Mouse (Mus musculus): ENCODE results near the gene Crhr1. TPM values are rescaled to one million over a fixed set of nuclear protein-coding genes. Genes with fewer than 3 reads are reported as not detected.
"Not testable (repeated sequence)": the region's sequence is repeated elsewhere in the genome, so short reads cannot be mapped to it uniquely, and the experiment has no call there.

The Crhr1 gene
- polyA plus RNA-seq, 1 experiment from 2014 or later: not detected

DNA sequence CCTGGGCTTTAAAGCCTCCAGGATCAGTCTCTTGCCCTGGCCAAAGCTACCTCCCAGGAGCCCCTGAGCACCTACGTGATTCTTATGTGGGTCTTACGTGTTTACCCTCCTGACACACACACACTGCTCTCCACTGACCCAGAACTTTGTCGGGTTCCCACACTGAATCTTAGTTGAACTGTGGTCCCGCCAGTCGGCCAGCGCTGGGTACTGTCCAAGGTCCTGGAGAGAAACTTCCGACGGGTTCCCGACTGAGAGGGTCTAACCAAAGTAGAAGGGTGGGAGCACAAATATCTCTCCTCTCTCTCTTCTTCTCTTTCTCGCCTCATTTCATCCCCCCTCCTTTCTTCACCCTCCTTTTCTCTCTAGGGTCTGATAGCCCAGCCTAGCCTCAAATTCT lies 65.2 kb downstream of the Crhr1 start:
- WGBS: 2% methylated on average over 10 of the region's 10 CpGs
- peaks cover 23% of the 10 kb centered on the region for H3K27me3 ChIP-seq
- H3K27ac ChIP-seq: no peak overlapping the region
- no peaks in the 10 kb centered on the region for H3K4me1 ChIP-seq (replicated peaks)
- no peak overlapping the region for H3K4me2 ChIP-seq
- H3K9me3 ChIP-seq (replicated peaks): 0 out of 2 replicates have a peak, but pooled peaks cover 9% of the 10 kb centered on the region
- no peaks in the 10 kb centered on the region for H3K36me3 ChIP-seq
- H3K4me3 ChIP-seq: no peak overlapping the region
- no peak overlapping the region for H3K9ac ChIP-seq
- ATAC-seq (replicated peaks; ENCODE audit: insufficient number of reproducible peaks, insufficient read depth, low FRiP score, low read depth): no peak

- 0 out of 2 replicates have a peak, but pooled peaks cover 9% of the 10 kb centered on the region for H3K9me3 ChIP-seq (replicated peaks)
- no peak for ATAC-seq (replicated peaks; ENCODE audit: insufficient number of reproducible peaks, insufficient read depth, low FRiP score, low read depth)
- H3K36me3 ChIP-seq: no peaks in the 10 kb centered on the region
- 61% methylated on average over 3 of the region's 3 CpGs for WGBS
- H3K4me3 ChIP-seq: no peak overlapping the region
- no peak overlapping the region for H3K9ac ChIP-seq
- no peak overlapping the region for H3K4me2 ChIP-seq
- no peaks in the 10 kb centered on the region for H3K4me1 ChIP-seq (replicated peaks)
- H3K27me3 ChIP-seq: peaks cover 2% of the 10 kb centered on the region
- H3K27ac ChIP-seq: no peak overlapping the region
Measured at GRCm38 (mm10) chr11:104203271-104203670, 70.6 kb downstream of the Crhr1 start.

- no peak for ATAC-seq (replicated peaks; ENCODE audit: insufficient number of reproducible peaks, insufficient read depth, low FRiP score, low read depth)
- Histone ChIP-seq H3K4me3 (no peak overlapping the region), H3K4me1 (replicated peaks) (no peaks in the 10 kb centered on the region), H3K27me3 (no peaks in the 10 kb centered on the region), H3K4me2 (no peak overlapping the region), H3K9ac (no peak overlapping the region), H3K27ac (no peak overlapping the region), H3K36me3 (no peaks in the 10 kb centered on the region), H3K9me3 (replicated peaks) (0 out of 2 replicates have a peak, but pooled peaks cover 9% of the 10 kb centered on the region)
- WGBS: 65% methylated on average over 4 of the region's 4 CpGs
Measured at GRCm38 (mm10) chr11:104206573-104206972, 73.9 kb downstream of the Crhr1 start.

DNA sequence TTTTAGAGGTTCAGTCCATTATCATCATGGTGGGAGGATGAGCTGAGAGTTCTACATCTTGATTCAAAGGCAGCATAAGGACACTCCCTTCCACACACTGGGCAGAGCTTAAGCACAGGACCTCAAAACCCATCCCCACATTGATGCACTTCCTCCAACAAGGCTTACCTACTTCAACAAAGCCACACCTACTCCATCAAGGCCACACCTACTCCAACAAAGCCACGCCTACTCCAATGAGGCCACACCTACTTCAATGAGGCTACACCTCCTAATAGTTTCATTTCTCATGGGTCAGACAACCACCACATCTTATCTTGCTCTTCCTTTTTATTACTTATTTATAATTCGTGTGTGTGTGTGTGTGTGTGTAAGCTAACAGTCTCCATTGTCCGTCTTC lies 76.4 kb downstream of the Crhr1 start:
- no peaks in the 10 kb centered on the region for H3K36me3 ChIP-seq
- H3K9me3 ChIP-seq (replicated peaks): no peaks in the 10 kb centered on the region
- H3K4me1 ChIP-seq (replicated peaks): no peaks in the 10 kb centered on the region
- WGBS: 63% methylated on average over 3 of the region's 3 CpGs
- no peak overlapping the region for H3K27ac ChIP-seq
- H3K4me3 ChIP-seq: no peak overlapping the region
- H3K27me3 ChIP-seq: no peaks in the 10 kb centered on the region
- ATAC-seq (replicated peaks; ENCODE audit: insufficient number of reproducible peaks, insufficient read depth, low FRiP score, low read depth): no peak
- H3K4me2 ChIP-seq: no peak overlapping the region
- no peak overlapping the region for H3K9ac ChIP-seq

GRCm38 (mm10) chr11:104211251-104211650 lies 78.6 kb downstream of the Crhr1 start:
- no peak for ATAC-seq (replicated peaks; ENCODE audit: insufficient number of reproducible peaks, insufficient read depth, low FRiP score, low read depth)

DNA sequence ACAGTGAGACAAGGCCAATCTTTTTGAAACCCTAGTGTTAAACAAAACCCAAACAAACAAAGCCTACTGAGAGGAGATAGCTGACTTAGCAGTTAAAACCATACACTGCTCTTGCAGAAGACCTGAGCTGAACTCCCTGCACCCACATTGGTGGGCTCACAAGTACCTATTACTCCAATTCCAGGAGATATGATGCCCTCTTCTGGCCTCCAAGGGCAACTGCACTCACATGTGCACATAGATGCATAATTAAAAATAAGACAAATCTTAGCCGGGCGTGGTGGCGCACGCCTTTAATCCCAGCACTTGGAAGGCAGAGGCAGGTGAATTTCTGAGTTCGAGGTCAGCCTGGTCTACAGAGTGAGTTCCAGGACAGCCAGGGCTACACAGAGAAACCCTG lies 81.5 kb downstream of the Crhr1 start:
- H3K27me3 ChIP-seq; H3K4me3 ChIP-seq; H3K27ac ChIP-seq; H3K4me2 ChIP-seq; H3K9ac ChIP-seq; H3K9me3 ChIP-seq (replicated peaks); H3K4me1 ChIP-seq (replicated peaks); H3K36me3 ChIP-seq; ATAC-seq (replicated peaks; ENCODE audit: insufficient number of reproducible peaks, insufficient read depth, low FRiP score, low read depth): not testable (repeated sequence)
- WGBS: 93% methylated on average over 5 of the region's 5 CpGs

More at GRCm38 (mm10) chr11:104211251-104211650, 78.6 kb downstream of the Crhr1 start:
- no peaks in the 10 kb centered on the region for H3K36me3 ChIP-seq
- H3K4me1 ChIP-seq (replicated peaks): no peaks in the 10 kb centered on the region
- no peak overlapping the region for H3K4me2 ChIP-seq
- H3K9me3 ChIP-seq (replicated peaks): no peaks in the 10 kb centered on the region
- H3K27ac ChIP-seq: no peak overlapping the region
- 79% methylated on average over 6 of the region's 6 CpGs for WGBS
- no peak overlapping the region for H3K4me3 ChIP-seq
- no peak overlapping the region for H3K9ac ChIP-seq
- no peaks in the 10 kb centered on the region for H3K27me3 ChIP-seq

- ATAC-seq (replicated peaks; ENCODE audit: insufficient number of reproducible peaks, insufficient read depth, low FRiP score, low read depth): no peak
- Histone ChIP-seq H3K4me2 (no peak overlapping the region), H3K4me1 (replicated peaks) (no peaks in the 10 kb centered on the region), H3K9ac (no peak overlapping the region), H3K36me3 (no peaks in the 10 kb centered on the region), H3K4me3 (no peak overlapping the region), H3K9me3 (replicated peaks) (no peaks in the 10 kb centered on the region), H3K27ac (no peak overlapping the region), H3K27me3 (no peaks in the 10 kb centered on the region)
- WGBS: 70% methylated on average over 3 of the region's 3 CpGs
Measured at GRCm38 (mm10) chr11:104218075-104218474, 85.4 kb downstream of the Crhr1 start.

- H3K27me3 ChIP-seq: no peaks in the 10 kb centered on the region
- no peaks in the 10 kb centered on the region for H3K36me3 ChIP-seq
- 74% methylated on average over 4 of the region's 4 CpGs for WGBS
- H3K27ac ChIP-seq: no peak overlapping the region
- no peaks in the 10 kb centered on the region for H3K4me1 ChIP-seq (replicated peaks)
- H3K9me3 ChIP-seq (replicated peaks): no peaks in the 10 kb centered on the region
- no peak overlapping the region for H3K4me2 ChIP-seq
- H3K9ac ChIP-seq: no peak overlapping the region
- H3K4me3 ChIP-seq: no peak overlapping the region
- ATAC-seq (replicated peaks; ENCODE audit: insufficient number of reproducible peaks, insufficient read depth, low FRiP score, low read depth): no peak
Measured at GRCm38 (mm10) chr11:104220291-104220690, 87.6 kb downstream of the Crhr1 start.

- Histone ChIP-seq H3K4me3 (no peak overlapping the region), H3K36me3 (no peaks in the 10 kb centered on the region), H3K4me1 (replicated peaks) (no peaks in the 10 kb centered on the region), H3K9ac (no peak overlapping the region), H3K27ac (no peak overlapping the region), H3K9me3 (replicated peaks) (no peaks in the 10 kb centered on the region), H3K27me3 (no peaks in the 10 kb centered on the region), H3K4me2 (no peak overlapping the region)
- no peak for ATAC-seq (replicated peaks; ENCODE audit: insufficient number of reproducible peaks, insufficient read depth, low FRiP score, low read depth)
- WGBS: 69% methylated on average over 5 of the region's 5 CpGs
Measured at GRCm38 (mm10) chr11:104221751-104222150, 89.1 kb downstream of the Crhr1 start.

DNA sequence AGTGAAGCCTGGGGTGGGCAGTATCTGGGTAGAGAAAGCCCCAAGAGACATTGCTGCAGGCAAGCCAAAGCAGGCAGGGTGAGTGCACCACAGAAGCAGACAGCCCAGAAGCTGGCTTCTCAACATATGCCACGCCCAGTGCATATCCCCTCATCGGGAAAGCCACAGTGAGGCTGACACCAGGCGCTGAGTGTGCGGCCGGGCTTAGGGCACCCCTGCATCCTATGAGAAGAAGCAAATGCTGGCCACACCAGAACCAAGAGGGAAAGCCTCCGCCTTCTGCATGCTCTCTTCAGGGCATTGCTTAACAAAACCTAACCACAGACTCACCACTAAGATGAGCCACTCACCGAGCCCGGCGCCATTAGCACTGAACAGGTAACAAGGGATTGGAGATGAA lies 90.6 kb downstream of the Crhr1 start:
- Histone ChIP-seq H3K27ac (no peak overlapping the region), H3K4me2 (no peak overlapping the region), H3K4me1 (replicated peaks) (no peaks in the 10 kb centered on the region), H3K36me3 (no peaks in the 10 kb centered on the region), H3K4me3 (no peak overlapping the region), H3K9ac (no peak overlapping the region), H3K27me3 (no peaks in the 10 kb centered on the region), H3K9me3 (replicated peaks) (no peaks in the 10 kb centered on the region)
- WGBS: 79% methylated on average over 9 of the region's 9 CpGs
- ATAC-seq (replicated peaks; ENCODE audit: insufficient number of reproducible peaks, insufficient read depth, low FRiP score, low read depth): no peak
